Mouse (Mus musculus): ENCODE data around the gene Pltp. TPM values are rescaled to one million over a fixed set of nuclear protein-coding genes. Genes with fewer than 3 reads are reported as not detected.

Pltp gene
- polyA plus RNA-seq, 1 experiment from 2014 or later: 28.1 TPM

- Histone ChIP-seq H3K9ac (ENCODE audit: low read length) (no peak within 1 kb of the TSS), H3K27ac (ENCODE audit: low read depth) (no peak within 1 kb of the TSS), H3K4me2 (ENCODE audit: low read length) (no peak within 1 kb of the TSS), H3K27me3 (replicated peaks; ENCODE audit: control insufficient read depth, insufficient read depth, low read length) (no peaks in the 10 kb centered on the region), H3K9me3 (ENCODE audit: control insufficient read depth, low read length) (no peaks in the 10 kb centered on the region), H3K36me3 (ENCODE audit: control insufficient read depth, insufficient read depth, low read length) (peaks cover 38% of the 10 kb centered on the region), H3K4me1 (replicated peaks; ENCODE audit: control insufficient read depth, insufficient read depth, low read length) (peaks cover 6% of the 10 kb centered on the region; the same call in 1 of the 2 replicates), H3K4me3 (ENCODE audit: low read depth, low read length) (no peak within 1 kb of the TSS)
- DNase-seq (ENCODE audit: low spot score): no peak
- ATAC-seq (replicated peaks; ENCODE audit: low FRiP score, low TSS enrichment, low read depth): no peak
- 87% methylated on average over 6 of the region's 6 CpGs for WGBS
Measured at GRCm38 (mm10) chr2:164828437-164828836, 29.1 kb downstream of the Pltp start, which contains the start of gene Spata25. Gene Spata25, minus strand, starts transcription at chr2:164828537.

- 89% methylated on average over 16 of the region's 16 CpGs for WGBS
Measured at GRCm38 (mm10) chr2:164827146-164827850, 30.2 kb downstream of the Pltp start.

GRCm38 (mm10) chr2:164825521-164825920, 32.0 kb downstream of the Pltp start:
- peaks cover 48% of the 10 kb centered on the region for H3K36me3 ChIP-seq (ENCODE audit: control insufficient read depth, insufficient read depth, low read length)
- H3K4me2 ChIP-seq (ENCODE audit: low read length): no peak overlapping the region
- no peak overlapping the region for H3K9ac ChIP-seq (ENCODE audit: low read length)
- peaks cover 10% of the 10 kb centered on the region for H3K4me1 ChIP-seq (replicated peaks; ENCODE audit: control insufficient read depth, insufficient read depth, low read length)
- WGBS: 92% methylated on average over 17 of the region's 17 CpGs
- no peak for DNase-seq (ENCODE audit: low spot score)
- H3K27me3 ChIP-seq (replicated peaks; ENCODE audit: control insufficient read depth, insufficient read depth, low read length): no peaks in the 10 kb centered on the region
- H3K4me3 ChIP-seq (ENCODE audit: low read depth, low read length): no peak overlapping the region
- H3K27ac ChIP-seq (ENCODE audit: low read depth): no peak overlapping the region
- no peaks in the 10 kb centered on the region for H3K9me3 ChIP-seq (ENCODE audit: control insufficient read depth, low read length)
- no peak for ATAC-seq (replicated peaks; ENCODE audit: low FRiP score, low TSS enrichment, low read depth)

More at GRCm38 (mm10) chr2:164827146-164827850, 30.2 kb downstream of the Pltp start:
- Histone ChIP-seq H3K4me1 (replicated peaks; ENCODE audit: control insufficient read depth, insufficient read depth, low read length) (peaks cover 9% of the 10 kb centered on the region), H3K27me3 (replicated peaks; ENCODE audit: control insufficient read depth, insufficient read depth, low read length) (no peaks in the 10 kb centered on the region), H3K4me3 (ENCODE audit: low read depth, low read length) (no peak overlapping the region), H3K27ac (ENCODE audit: low read depth) (no peak overlapping the region), H3K9ac (ENCODE audit: low read length) (no peak overlapping the region), H3K9me3 (ENCODE audit: control insufficient read depth, low read length) (no peaks in the 10 kb centered on the region), H3K4me2 (ENCODE audit: low read length) (no peak overlapping the region), H3K36me3 (ENCODE audit: control insufficient read depth, insufficient read depth, low read length) (peaks cover 38% of the 10 kb centered on the region)
- no peak for ATAC-seq (replicated peaks; ENCODE audit: low FRiP score, low TSS enrichment, low read depth)
- no peak for DNase-seq (ENCODE audit: low spot score)

GRCm38 (mm10) chr2:164823969-164824368, 33.5 kb downstream of the Pltp start:
- DNase-seq (ENCODE audit: low spot score): no peak
- Histone ChIP-seq H3K4me2 (ENCODE audit: low read length) (0 out of 2 replicates have a peak overlapping the region, but pooled peaks have one; percentile 63), H3K4me1 (replicated peaks; ENCODE audit: control insufficient read depth, insufficient read depth, low read length) (peaks cover 10% of the 10 kb centered on the region)

GRCm38 (mm10) chr2:164823181-164823585, 34.3 kb downstream of the Pltp start:
- H3K9me3 ChIP-seq (ENCODE audit: control insufficient read depth, low read length): no peaks in the 10 kb centered on the region
- DNase-seq (ENCODE audit: low spot score) (no peak), ATAC-seq (replicated peaks; ENCODE audit: low FRiP score, low TSS enrichment, low read depth) (peak; percentile 65)
- whole genome bisulfite sequencing: 1% methylated on average over 10 of the region's 10 CpGs
- peak overlapping the region; percentile 63 for H3K4me2 ChIP-seq (ENCODE audit: low read length)
- H3K27ac ChIP-seq (ENCODE audit: low read depth): peak overlapping the region; percentile 71
- peak overlapping the region; percentile 67 for H3K9ac ChIP-seq (ENCODE audit: low read length)
- peaks cover 10% of the 10 kb centered on the region for H3K4me1 ChIP-seq (replicated peaks; ENCODE audit: control insufficient read depth, insufficient read depth, low read length)
- peaks cover 52% of the 10 kb centered on the region for H3K36me3 ChIP-seq (ENCODE audit: control insufficient read depth, insufficient read depth, low read length)
- H3K4me3 ChIP-seq (ENCODE audit: low read depth, low read length): peak overlapping the region; percentile 91
- H3K27me3 ChIP-seq (replicated peaks; ENCODE audit: control insufficient read depth, insufficient read depth, low read length): no peaks in the 10 kb centered on the region

More at GRCm38 (mm10) chr2:164823969-164824368, 33.5 kb downstream of the Pltp start:
- Histone ChIP-seq H3K27me3 (replicated peaks; ENCODE audit: control insufficient read depth, insufficient read depth, low read length) (no peaks in the 10 kb centered on the region), H3K36me3 (ENCODE audit: control insufficient read depth, insufficient read depth, low read length) (peaks cover 54% of the 10 kb centered on the region), H3K4me3 (ENCODE audit: low read depth, low read length) (peak overlapping the region; percentile 91; the same call in 1 of the 2 replicates), H3K9me3 (ENCODE audit: control insufficient read depth, low read length) (no peaks in the 10 kb centered on the region), H3K9ac (ENCODE audit: low read length) (no peak overlapping the region), H3K27ac (ENCODE audit: low read depth) (no peak overlapping the region)
- WGBS: 92% methylated on average over 4 of the region's 4 CpGs
- no peak for ATAC-seq (replicated peaks; ENCODE audit: low FRiP score, low TSS enrichment, low read depth)

- Histone ChIP-seq H3K9ac (ENCODE audit: low read length) (peak within 1 kb of the TSS; percentile 67), H3K27ac (ENCODE audit: low read depth) (peak within 1 kb of the TSS; percentile 71), H3K36me3 (ENCODE audit: control insufficient read depth, insufficient read depth, low read length) (peaks cover 47% of the 10 kb centered on the region), H3K4me3 (ENCODE audit: low read depth, low read length) (peak within 1 kb of the TSS; percentile 91), H3K4me1 (replicated peaks; ENCODE audit: control insufficient read depth, insufficient read depth, low read length) (peaks cover 13% of the 10 kb centered on the region), H3K9me3 (ENCODE audit: control insufficient read depth, low read length) (no peaks in the 10 kb centered on the region), H3K4me2 (ENCODE audit: low read length) (peak within 1 kb of the TSS; percentile 63), H3K27me3 (replicated peaks; ENCODE audit: control insufficient read depth, insufficient read depth, low read length) (no peaks in the 10 kb centered on the region)
- ATAC-seq (replicated peaks; ENCODE audit: low FRiP score, low TSS enrichment, low read depth): peak; percentile 99
- under 1% methylated on average over 32 of the region's 32 CpGs for WGBS
- DNase-seq (ENCODE audit: low spot score): peak; percentile 100
Measured at GRCm38 (mm10) chr2:164822636-164823165, 34.8 kb downstream of the Pltp start, which contains the start of gene Zswim1. Gene Zswim1, plus strand, starts transcription at chr2:164822686.

- WGBS: 86% methylated on average over 6 of the region's 6 CpGs
- H3K4me3 ChIP-seq (ENCODE audit: low read depth, low read length): no peak overlapping the region; the same call in 1 of the 2 replicates
- H3K9me3 ChIP-seq (ENCODE audit: control insufficient read depth, low read length): no peaks in the 10 kb centered on the region
- no peak for ATAC-seq (replicated peaks; ENCODE audit: low FRiP score, low TSS enrichment, low read depth)
- no peak overlapping the region for H3K9ac ChIP-seq (ENCODE audit: low read length)
- H3K27me3 ChIP-seq (replicated peaks; ENCODE audit: control insufficient read depth, insufficient read depth, low read length): no peaks in the 10 kb centered on the region
- no peak overlapping the region for H3K4me2 ChIP-seq (ENCODE audit: low read length)
- H3K4me1 ChIP-seq (replicated peaks; ENCODE audit: control insufficient read depth, insufficient read depth, low read length): peaks cover 14% of the 10 kb centered on the region
- H3K27ac ChIP-seq (ENCODE audit: low read depth): no peak overlapping the region
- peaks cover 32% of the 10 kb centered on the region for H3K36me3 ChIP-seq (ENCODE audit: control insufficient read depth, insufficient read depth, low read length)
- no peak for DNase-seq (ENCODE audit: low spot score)
Measured at GRCm38 (mm10) chr2:164821060-164821459, 36.5 kb downstream of the Pltp start.

- no peak for DNase-seq (ENCODE audit: low spot score)
- H3K9me3 ChIP-seq (ENCODE audit: control insufficient read depth, low read length): no peaks in the 10 kb centered on the region
- peaks cover 7% of the 10 kb centered on the region for H3K4me1 ChIP-seq (replicated peaks; ENCODE audit: control insufficient read depth, insufficient read depth, low read length)
- no peak overlapping the region for H3K4me3 ChIP-seq (ENCODE audit: low read depth, low read length)
- 47% methylated on average over 5 of the region's 5 CpGs for WGBS
- H3K4me2 ChIP-seq (ENCODE audit: low read length): no peak overlapping the region
- no peak for ATAC-seq (replicated peaks; ENCODE audit: low FRiP score, low TSS enrichment, low read depth)
- H3K27me3 ChIP-seq (replicated peaks; ENCODE audit: control insufficient read depth, insufficient read depth, low read length): no peaks in the 10 kb centered on the region
- peaks cover 22% of the 10 kb centered on the region for H3K36me3 ChIP-seq (ENCODE audit: control insufficient read depth, insufficient read depth, low read length)
- H3K27ac ChIP-seq (ENCODE audit: low read depth): no peak overlapping the region
- no peak overlapping the region for H3K9ac ChIP-seq (ENCODE audit: low read length)
Measured at GRCm38 (mm10) chr2:164817703-164818102, 39.8 kb downstream of the Pltp start.
